Mouse (Mus musculus): Measurements from ENCODE around the gene Taf1b.
"Not testable (repeated sequence)": the region's sequence is repeated elsewhere in the genome, so short reads cannot be mapped to it uniquely, and the experiment has no call there.

The Taf1b gene

DNA sequence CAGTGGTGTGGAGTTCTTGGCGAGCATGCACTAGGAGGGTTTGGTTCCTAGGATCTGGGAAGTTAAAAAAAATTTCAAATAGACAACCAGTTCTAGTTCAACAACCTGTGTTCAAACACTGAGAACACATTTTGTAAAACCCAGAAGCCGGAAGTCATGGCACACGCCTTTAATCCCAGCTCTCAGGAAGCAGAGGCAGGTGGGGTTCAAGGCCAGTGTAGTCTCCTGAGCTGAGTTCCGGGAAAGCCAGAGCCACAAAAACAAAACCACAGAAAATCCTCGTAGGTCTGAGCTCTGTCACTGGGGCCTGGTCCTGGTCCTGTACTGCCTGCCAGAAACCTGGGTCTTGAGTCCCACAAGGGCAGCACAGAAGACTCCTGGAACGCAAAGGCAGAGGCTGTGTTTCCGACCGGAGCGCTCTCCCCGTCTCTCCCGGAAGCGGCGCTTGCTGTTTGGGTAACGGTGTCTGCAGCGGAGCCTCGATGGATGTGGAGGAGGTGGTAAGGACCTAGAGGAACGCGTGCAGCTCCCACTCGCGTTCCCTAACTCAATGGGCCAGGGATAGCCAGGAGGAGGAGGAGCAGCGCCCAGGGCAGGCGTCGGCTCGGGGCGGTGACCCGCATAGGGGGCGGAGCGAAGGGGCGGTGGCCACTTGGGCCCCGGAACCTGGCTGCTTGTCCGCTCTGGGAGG is at the start of gene Taf1b:
Gene Taf1b (plus strand): TSS at position 210 of the 691 bp plus-strand sequence.
- peak; percentile 83 to 90 for DNase-seq (ENCODE audit: low spot score in 2 of 2)

GRCm38 (mm10) chr12:24460406-24460805 is 37.8 kb upstream of the Taf1b start:
- DNase-seq (ENCODE audit: low spot score in 2 of 2): no peak

- DNase-seq (ENCODE audit: low spot score in 2 of 2): peak in 1 of 2 experiments; percentile 14
Observed at GRCm38 (mm10) chr12:24462121-24462520, 36.0 kb upstream of the Taf1b start.

DNA sequence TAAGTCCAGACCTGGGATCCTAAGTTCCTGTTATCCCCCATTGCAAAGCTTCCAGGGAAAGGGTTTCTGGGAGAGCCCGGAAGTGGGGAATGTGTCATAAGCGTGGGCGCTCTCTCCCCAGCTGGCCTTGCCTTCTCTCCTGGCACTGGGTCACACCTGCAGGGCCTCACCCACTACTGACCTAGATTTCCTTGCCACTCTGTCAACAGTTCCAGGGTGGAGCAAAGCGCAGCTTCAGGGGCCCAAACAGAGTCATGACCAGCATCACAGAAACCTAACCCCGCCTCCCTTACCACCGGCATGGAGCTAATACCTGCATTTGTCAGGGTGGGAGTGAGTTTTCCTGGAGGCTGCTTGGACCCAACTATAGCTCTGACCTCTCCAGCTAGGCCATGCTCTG is 34.7 kb upstream of the Taf1b start:
- DNase-seq (ENCODE audit: low spot score in 2 of 2): peak in 1 of 2 experiments; percentile 6

GRCm38 (mm10) chr12:24468966-24469365 is 29.2 kb upstream of the Taf1b start:
- no peak for DNase-seq (ENCODE audit: low spot score in 2 of 2)

DNA sequence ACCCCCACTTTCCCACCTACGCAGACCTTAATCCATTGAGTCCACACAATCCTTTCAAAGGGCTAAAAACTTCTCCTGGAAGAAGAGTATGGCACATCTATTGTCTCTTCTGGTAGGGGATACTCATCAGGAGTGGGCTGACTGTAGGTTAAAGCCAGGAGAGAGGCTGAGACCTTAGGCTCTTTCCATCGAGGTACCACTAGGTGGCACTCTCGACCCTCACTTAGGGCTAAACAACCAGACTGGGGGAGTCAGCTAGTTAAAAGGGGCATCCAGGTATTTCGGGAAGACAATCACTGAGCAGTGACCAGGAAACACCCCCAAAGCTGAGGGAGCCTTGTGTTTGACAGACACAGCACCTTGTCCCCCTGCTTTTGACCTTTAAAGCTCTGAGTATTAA is 27.2 kb upstream of the Taf1b start:
- DNase-seq (ENCODE audit: low spot score in 2 of 2): peak; percentile 34 to 39

- no peak for DNase-seq (ENCODE audit: low spot score in 2 of 2)
Observed at GRCm38 (mm10) chr12:24473221-24473620, 24.9 kb upstream of the Taf1b start.

GRCm38 (mm10) chr12:24484930-24485329 is 13.2 kb upstream of the Taf1b start:
- DNase-seq (ENCODE audit: low spot score in 2 of 2): no peak

GRCm38 (mm10) chr12:24486882-24487281 is 11.3 kb upstream of the Taf1b start:
- no peak for DNase-seq (ENCODE audit: low spot score in 2 of 2)

DNA sequence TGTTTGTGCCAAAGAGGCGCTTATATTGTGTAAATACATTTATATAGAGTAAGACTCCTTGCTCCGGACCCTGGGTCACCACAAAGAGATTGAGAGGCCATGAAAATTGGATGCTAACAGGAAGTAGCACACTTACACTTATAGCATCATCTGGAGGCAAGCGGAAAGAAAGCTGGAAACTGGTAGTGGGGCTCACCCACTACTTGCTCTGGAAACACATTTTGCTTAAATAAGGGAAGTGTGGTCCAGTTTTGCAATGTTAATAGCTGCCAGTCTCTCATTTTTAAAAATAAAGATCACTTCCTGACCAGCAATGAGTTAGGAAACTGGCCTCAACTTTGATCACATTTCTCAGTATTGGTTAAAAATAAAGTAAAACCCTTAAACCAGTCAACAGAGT is 5.7 kb upstream of the Taf1b start:
- DNase-seq (ENCODE audit: low spot score in 2 of 2): not testable (repeated sequence)

DNA sequence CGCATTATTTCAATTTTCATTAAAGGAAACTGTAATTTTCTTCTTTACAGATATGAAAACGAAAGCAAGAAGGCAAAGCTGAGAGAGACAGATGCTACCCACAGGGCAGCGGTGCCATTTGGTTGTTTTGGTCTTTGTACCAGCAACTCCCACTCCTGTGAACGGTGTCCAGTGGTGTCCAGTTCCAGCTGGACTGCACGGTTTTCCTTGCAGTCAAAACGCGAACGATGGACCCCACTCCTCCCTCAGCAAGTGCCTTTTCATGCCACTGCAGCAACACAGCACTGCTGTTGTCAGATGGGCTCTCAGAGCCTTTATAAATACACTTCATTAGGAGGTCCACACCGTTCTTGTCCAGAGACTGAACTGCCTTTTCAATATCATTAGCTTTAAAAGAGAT is 5.1 kb upstream of the Taf1b start:
- DNase-seq (ENCODE audit: low spot score in 2 of 2): no peak

DNA sequence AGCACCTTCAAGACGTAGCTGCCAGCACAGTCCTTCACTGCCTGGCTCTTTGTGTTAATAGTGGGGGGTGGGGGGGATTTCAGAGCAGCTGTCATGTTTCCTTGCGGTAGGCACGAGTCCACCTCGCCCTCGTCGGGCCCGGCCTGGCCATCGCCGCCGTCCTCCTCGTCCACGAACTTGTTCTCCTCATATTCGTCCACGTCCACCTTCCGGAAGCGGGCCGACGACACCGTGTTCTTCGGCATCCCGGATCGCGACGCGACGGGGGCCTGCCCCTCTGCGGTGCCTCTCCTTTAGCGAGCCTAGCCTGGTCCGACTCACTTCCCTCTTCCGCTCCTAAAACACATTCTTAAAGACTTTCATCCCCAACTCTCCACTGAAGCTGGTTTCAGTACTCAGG is 4.7 kb upstream of the Taf1b start:
- DNase-seq (ENCODE audit: low spot score in 2 of 2): no peak

DNA sequence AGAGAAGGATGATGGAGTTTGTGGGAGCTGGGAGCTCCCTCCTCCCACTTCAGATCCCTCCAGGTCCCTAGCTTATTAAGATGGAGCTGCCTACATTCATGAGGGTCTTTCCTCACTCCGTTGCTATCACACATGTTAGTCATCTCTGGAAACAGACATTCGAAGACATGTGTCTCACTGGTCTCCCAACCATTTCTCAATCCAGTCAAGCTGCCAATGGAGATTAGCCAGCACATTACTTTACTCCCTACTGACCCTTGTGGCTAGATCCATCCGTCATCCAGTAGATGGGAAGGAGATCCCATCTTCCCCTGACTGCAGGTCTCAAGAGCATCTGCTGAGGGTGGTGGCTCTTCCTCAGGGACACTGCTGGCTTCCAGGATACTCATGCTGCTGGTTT is 3.4 kb upstream of the Taf1b start:
- DNase-seq (ENCODE audit: low spot score in 2 of 2): not testable (repeated sequence)

DNA sequence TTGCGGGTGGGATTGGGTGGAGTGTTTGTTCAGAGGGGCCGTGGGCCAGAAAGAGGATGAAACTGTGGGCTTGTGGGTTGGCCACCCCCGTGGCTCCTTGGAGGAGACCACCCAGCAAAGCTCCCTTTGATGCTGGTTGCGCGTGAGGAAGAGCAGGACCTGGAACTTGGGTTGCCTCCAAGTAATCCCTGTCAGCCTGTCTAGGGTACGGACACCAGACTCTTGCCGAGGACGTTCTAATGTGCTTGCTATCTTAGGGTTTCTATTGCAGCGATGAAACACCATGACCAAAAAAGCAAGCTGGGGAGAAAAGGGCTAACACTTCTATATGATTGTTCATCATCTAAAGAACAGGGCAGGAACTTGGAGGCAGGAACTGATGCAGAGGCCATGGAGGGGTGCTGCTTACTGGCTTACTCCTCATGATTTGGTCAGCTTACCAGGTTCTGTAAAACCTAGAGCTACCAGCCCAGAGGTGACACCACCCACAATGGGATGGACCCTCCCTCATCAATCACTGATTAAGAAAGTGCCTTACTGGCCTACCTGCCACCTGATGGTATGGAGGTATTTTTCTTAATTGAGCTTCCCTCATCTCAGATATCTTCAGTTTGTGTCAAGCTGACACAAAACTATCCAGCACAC is 804 bp downstream of the Taf1b start:
- DNase-seq (ENCODE audit: low spot score in 2 of 2): peak in 1 of 2 experiments; percentile 6

- DNase-seq (ENCODE audit: low spot score in 2 of 2): no peak
Observed at GRCm38 (mm10) chr12:24517118-24517517, 19.0 kb downstream of the Taf1b start.

DNA sequence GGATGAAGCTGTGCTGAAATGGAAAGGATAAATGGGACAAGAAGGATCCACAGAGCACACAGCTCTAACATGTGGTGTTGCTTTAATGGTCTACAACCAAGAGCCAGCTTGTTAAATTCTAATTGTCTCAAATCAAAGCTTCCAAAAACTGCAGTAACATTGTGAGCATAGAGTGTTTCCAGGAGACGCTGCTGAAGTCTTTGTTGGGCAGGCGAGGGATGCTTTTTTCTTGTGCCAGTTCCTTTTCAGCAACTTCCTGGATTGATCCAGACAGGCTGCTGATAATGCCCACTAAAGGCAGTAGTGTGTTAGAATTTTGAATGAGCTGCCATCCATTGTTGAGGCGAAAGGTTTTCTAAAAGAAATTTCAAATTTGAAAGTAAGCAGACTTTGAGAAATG is 22.9 kb downstream of the Taf1b start:
- no peak for DNase-seq (ENCODE audit: low spot score in 2 of 2)

DNA sequence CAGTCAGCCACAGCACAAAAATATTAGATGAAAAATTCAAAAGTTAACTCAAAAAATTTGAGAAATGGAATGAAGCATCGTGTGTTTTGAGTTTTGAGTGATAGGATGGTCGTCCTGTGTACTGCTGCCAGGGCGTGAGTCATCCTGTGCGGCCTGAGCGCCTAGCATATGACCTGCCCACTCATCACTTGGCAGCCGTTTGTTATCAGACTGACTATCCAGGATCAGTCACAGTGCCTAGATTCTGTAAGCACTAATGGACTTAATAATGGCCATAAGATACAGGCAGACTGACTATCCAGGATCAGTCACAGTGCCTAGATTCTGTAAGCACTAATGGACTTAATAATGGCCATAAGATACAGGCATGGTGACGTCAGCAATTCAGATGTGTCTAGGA is 26.9 kb downstream of the Taf1b start:
- DNase-seq (ENCODE audit: low spot score in 2 of 2): not testable (repeated sequence)

DNA sequence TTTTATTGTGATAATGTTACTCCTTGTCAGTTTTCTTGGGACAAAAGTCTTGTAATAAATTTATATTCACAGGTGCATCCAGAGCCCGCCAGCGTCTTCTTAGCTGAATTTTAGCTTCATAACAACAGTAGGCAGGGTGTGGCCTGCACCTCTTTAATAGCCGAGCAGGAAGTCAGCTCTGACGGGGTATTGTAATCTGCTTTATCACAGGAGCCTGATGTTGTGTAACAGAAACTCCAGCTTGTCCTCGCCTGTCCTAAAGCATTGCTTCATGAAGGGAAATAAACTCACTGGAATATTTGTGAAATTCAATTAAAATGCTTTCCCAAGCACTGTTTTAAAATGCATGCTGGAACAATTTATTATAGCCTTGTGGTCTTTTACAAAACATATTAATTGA is 38.2 kb downstream of the Taf1b start:
- no peak for DNase-seq (ENCODE audit: low spot score in 2 of 2)

DNA sequence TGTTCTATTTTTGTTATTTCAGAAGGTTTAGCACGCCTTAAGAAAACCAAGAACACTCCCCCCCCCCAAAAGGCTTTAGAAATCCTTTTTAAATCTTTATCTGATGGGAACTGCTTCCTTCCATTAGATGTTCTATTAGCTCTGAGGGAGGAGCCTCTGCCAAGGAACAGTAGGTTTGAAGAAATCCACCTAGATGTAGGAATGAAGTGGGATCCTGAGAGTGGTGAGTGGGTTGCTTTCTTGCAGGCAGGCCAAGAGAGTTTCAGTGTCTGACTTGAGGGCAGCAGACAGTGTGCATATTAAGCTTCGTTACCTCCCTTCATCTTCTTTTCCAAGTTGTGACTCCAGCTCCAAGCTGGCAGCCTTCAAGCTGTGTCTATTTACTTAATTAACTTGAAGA is 39.0 kb downstream of the Taf1b start:
- DNase-seq (ENCODE audit: low spot score in 2 of 2): no peak

DNA sequence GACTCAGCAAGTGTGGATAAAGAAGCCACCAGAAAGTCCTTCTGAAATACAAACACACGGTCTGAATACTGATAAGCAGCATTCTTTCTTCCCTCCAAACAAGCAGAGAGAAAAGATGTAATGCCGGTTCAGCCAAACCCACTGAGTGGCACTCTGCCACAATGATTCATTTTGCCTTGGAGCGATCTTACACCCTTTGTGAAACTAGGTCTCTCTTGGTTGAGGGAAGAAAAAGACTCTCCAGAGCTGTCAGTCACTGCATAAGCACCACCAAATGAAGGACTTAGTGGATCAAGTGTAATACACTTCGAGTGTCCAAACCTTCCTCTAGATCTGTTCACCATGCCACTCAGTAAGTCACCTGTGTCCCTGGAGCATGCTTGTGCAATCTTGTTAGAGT is 39.8 kb downstream of the Taf1b start:
- peak; percentile 41 to 59 for DNase-seq (ENCODE audit: low spot score in 2 of 2)

DNA sequence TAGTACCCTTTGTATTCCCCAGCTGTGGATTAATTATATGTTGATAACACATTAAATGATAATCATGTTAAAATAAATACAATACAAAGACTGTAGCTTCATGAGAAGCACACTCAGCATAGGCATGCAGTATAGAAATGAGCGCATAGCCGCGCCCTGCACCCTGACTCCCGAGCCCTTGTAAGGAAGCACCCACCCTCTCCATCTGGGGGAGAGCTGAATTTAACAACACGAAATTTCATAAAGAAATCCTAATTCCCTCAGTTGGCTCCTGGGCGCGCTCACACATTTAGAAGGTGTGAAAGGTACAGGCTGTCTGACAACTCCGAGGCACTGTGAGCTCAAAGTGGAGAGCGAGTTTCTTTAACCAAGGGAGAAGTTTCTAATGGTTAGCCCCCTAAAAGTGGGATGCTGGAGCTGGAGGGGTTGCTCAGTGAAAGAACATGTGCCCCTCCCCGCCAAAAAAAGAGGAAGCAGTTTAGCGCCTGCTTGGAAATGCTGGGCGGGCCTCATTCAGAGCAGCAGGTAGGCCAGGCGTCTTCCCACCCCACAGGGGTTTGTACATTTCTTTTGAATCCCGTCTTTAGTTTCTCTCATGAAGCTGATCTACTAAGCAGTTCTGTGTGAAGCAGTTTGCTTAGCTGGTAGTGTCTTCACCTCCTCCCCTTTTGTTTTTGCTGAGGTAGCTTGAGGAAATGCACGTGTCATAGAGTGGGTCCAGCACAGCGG is 43.4 kb downstream of the Taf1b start:
- peak in 1 of 2 experiments; percentile 40 for DNase-seq (ENCODE audit: low spot score in 2 of 2)

DNA sequence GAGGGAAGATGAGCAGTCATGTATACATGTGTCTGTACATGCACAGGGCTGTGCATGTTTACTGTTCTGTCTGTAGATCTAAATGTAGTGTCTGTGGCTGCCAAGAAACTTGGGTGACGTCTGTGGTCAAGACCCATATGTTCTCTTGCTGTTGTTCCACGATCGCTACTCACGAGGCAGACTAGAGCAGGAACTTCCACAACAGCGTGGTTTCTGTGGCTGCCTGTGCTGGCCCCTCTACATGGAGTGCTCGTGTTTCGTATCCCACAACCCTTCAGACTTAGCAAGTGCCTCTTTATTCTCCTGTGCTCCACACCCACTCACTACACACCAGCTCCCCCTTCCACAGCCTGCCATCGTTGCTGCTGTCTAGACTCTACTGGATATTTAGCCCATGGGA is 49.5 kb downstream of the Taf1b start:
- no peak for DNase-seq (ENCODE audit: low spot score in 2 of 2)

GRCm38 (mm10) chr12:24548885-24549284 is 50.7 kb downstream of the Taf1b start:
- DNase-seq (ENCODE audit: low spot score in 2 of 2): no peak
